Mouse (Mus musculus) left cerebral cortex, postnatal 14 days (tissue): Measurements from ENCODE around the gene Cpne4. TPM values are rescaled to one million over a fixed set of nuclear protein-coding genes. Genes with fewer than 3 reads are reported as not detected.
A peak's percentile ranks its signal among the peaks of the same experiment; 100 is the strongest.

Experiments
- DNase-seq, 2 experiments: peaks; one replicate each; pipeline ENCODE4 v3.0.0; 2021 to 2022; ENCODE audit warnings: low spot score in 2 of 2, mixed read lengths in 1 of 2
- intact Hi-C: fragments of 180-260 bp; cut with DNase I; formaldehyde crosslinking; loops from one replicate; pipeline ENCODE4 v1.15.1; 2025
- total RNA-seq, 2 experiments: library from RNA; stranded (reverse); gene quantifications; 2 replicates each; pipeline ENCODE4 v1.2.3; 2021

Cpne4 gene
- total RNA-seq, 2 experiments from 2014 or later: 68.5 to 75.8 TPM

DNA sequence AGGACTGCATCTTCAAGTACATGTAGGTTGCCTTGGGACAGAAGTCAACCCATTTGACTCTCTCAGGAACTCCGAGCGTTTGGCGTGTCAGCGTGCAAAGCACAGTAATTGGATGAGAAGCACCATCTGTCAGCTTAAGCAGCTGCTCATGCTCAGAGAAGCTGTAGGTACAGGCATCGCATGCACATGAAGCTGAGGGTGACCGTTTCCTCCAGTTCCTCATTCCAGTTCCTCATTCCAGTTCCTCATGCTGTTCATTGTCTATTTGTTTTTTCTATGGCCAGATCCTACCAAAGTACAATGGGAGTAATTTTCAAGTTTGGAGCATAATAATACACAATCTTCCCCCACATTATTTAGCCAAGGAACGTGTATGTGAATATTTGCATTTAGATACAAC lies 425.7 kb downstream of the Cpne4 start:
- intact Hi-C loops: no loop called here
- peak; percentile 5 to 7 for DNase-seq

DNA sequence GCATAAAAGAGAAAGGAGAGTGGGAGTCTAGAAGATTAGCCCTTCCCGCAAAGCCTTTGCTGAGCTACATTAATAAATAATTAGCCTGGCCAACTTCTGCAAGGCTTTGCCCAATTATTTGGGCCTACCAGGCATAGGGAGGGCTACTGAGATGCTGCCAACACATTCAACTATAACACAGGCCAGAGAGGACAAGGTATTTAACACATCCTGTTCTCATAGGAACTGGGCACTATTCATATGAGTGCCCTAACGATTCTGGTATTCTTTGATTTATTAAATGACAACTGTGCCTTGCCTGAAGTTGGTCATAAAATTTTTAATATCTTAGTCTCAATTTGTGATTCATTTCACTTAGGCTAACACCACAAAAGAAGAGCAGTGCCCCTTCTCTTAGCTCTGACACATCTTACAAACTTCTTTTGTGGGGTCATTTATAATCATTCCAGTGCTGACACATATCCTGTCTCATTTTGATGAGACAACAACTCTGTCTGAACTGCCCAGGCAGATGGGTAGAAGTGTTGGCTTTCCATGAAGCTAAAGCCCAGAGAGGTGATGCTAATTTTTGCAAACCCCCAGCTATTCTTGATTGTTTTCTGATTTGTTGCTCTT lies 435.0 kb downstream of the Cpne4 start:
- intact Hi-C loops: no loop called here
- no peak for DNase-seq

DNA sequence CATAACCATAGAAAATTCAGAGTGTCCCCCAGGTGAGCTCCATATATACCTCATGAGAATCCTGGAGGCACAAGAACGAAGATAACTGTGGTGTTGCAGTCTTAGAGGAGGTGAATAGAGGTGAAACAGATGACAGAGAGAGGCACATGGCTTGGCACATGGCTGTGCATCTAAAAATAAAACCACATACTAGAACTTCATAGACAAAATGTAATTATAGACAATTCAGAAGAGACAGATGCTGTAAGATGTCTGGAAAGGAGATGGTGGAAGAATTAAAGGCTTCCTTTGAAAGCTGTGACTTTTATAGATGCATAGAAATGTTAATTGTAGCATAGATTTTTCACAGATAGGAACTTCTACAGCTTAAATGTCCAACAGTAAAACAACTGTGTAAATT lies 451.1 kb downstream of the Cpne4 start:
- peak; percentile 18 to 50 for DNase-seq
- intact Hi-C loops: no loop called here

DNA sequence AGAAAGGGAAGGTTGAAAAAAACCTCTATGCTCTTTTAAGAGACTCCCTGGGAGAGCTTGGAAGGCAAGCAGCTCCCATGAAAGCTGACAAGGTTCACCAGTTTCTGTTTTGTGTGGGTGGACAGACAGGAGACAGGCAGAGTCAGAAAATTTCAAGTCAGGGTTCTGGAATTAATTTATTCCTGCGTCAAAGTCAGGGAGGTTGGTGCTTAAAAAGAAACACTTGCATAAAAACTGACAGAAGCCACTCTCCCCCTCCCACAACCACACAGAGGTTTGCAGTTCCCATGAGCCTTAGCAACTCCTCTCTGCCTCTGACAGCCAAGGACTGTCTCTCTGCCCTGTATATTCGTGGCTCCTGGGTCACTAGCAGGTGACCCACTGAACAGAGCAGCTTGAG lies 463.6 kb downstream of the Cpne4 start:
- intact Hi-C loops: no loop called here
- DNase-seq: peak in 1 of 2 experiments; percentile 14

DNA sequence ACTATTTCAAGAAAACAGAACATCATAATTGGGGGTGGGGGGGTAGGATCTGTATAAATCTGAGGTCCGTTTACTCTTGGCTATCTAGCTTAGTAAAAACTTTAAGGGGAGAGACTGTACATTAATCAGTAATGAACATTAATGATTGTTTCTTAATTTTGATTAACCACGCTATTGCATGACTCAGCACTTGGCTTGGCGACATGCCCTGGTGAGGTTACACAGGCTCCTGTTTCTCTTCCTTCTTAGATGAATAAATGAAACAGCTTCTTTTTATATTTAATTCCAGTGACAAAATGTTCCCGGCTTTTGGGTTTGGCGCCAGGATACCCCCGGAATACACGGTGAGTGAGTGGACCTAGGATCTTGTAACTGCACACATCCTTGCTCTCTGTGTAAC lies 471.1 kb downstream of the Cpne4 start:
- intact Hi-C loops: no loop called here
- no peak for DNase-seq

DNA sequence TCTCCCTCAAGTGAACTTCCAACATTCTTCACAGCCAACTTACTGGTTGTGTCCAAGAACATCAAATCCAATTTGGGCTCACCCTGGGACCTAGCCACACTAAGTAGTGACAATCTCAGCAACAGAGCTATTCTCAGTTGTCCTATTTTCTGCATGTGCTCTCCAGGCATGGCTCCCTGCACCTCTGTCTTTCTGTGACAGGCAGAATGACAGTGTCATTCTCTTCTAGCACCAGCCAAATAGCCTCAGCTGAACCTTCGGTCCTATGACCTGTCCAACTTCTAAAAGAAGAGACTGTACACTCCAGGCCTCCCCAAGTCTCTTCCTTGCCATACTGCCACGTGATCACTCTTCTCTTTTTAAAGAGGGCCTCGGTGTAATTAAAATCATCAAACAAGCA lies 481.2 kb downstream of the Cpne4 start:
- DNase-seq: no peak
- intact Hi-C loops: no loop called here

DNA sequence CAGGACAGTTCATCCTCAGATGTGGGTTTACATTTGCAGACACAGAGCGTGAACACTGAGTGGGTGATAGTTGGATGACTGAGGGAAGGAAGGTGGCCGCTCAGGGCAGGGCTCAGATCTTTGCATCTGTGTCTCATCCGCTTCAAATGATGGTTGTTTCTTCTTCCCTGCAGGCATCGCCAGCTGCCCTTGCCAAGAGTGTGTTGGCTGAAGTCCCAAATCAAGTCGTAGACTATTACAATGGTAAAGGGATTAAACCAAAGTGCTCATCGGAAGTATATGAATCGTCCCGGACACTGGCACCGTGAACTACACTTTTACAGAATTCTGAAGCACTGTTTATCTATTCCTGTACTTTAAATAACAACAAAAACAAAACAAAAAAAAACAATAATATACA lies 485.5 kb downstream of the Cpne4 start:
- intact Hi-C loops: no loop called here
- DNase-seq: no peak

DNA sequence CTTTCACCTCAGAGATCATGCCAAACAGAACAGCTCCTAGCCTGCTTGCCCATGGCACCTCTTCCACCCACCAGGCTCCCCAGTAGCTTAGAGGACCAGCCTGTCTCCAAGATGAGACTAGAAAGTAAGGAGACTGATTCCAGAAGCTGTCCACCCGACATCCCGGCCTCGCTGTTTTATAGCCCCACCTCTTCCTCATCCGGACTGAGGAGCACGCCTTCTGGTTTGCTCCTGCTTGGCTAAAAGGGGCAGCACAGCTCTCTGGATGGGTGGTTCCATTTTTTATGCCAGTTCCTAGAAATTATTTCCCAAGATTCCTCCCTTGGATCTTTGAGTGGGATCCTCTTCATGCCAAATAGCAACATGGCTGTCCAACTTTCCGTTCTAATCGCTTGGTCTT lies 486.6 kb downstream of the Cpne4 start:
- intact Hi-C loops: no loop called here
- no peak for DNase-seq

DNA sequence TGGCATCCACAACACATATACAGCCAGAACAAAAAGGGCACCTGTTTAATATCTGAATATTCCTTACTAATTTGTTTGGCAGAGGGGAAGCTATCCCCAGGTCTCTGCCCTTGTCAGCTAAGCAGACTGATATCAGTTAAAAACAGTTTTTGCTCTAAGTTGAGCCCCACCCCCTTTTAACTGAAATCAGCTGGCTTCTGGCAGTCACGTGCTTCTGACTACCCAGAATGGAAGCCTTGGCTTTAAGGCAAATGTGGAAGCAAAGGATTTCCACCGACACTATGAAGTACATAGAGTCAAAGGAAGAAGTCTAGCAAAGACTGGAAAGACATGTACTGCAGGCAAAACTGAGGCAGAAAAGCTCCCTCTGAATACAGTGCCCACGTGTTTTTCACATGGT lies 490.8 kb downstream of the Cpne4 start:
- DNase-seq: no peak
- intact Hi-C loops: no loop called here

DNA sequence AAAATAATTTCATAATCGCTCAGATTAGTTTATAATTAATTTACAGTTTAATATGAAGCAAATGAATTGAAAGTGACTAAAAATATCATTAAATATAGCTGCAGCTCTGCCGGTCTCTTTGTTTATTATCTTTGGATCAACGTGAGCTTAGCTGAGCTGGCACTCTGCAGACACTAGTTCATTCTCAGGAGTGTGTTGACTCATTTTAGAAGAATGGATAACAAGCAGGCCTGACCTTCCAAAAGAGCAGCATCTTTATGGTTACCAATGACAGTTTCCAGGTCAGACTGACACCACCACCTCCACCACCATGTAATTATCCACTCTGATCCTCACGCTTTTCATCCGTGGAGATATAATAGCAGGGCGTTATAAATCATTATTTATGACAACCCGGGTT lies 498.9 kb downstream of the Cpne4 start:
- DNase-seq: no peak
- intact Hi-C loops: no loop called here

DNA sequence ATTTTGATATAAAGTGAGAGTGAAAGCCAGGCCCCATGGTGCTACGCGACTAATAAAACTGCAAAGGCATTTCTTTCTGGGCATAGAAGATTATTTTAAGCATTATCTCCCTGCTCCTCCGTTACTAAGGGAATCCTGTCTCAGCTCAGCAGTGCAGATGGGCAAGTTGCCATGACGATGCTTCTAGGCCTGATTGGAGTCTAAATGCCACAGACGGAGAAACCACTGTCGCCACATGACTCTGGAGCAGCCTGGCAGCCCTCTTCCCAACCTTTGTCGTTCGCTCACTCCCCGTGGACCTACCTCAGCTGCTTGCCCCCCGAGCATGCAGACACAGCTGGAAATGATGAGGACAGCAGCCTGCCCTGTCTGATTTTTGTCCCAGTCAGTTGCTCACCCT lies 501.3 kb downstream of the Cpne4 start:
- intact Hi-C loops: no loop called here

DNA sequence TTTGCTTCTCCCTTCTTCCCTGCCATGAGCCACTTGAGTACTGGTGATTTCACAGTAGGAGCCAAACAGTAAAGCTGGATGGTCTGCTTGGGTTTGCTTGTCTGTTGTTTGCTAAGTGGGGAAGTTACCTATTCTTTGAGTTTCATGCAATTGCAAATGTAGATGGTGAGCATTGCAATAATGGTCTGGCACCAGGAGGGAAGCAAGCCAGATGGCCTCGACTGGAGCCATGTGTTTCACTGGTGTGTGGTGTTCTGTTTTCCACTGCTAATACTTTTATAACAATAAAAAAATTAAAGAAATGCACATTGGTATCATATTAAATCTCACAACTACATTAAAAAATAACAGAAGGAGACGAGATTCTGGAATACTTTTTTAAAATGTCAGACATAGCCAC lies 502.6 kb downstream of the Cpne4 start:
- intact Hi-C loops: loop anchor here (5.0 to 10.0 kb wide), 2 partner anchors 335 to 477 kb away; no protein-coding TSS in a partner anchor
- DNase-seq: no peak

More for the DNA sequence above, 501.3 kb downstream of the Cpne4 start:
- DNase-seq: peak; percentile 83 to 89

DNA sequence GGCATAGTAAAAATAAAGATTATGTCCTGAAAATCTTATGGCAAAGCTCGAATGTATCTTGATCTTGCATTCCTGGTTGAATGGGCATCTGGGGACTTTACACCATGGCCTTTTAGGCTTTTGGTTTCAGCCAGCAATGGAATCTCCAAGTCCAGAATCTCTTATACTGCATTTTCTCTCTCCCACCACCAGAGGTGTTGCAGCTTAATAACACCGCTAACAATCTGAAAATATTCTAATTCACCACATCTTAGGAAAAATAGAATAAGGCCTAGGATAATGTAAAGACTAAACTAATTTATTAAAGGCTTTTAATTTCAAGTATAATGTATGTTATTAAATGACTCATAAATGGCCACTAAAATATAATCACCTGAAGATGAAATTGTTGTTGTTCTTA lies 503.2 kb downstream of the Cpne4 start:
- no peak for DNase-seq
- intact Hi-C loops: loop anchor here (5.0 to 10.0 kb wide), 2 partner anchors 335 to 478 kb away; no protein-coding TSS in a partner anchor

DNA sequence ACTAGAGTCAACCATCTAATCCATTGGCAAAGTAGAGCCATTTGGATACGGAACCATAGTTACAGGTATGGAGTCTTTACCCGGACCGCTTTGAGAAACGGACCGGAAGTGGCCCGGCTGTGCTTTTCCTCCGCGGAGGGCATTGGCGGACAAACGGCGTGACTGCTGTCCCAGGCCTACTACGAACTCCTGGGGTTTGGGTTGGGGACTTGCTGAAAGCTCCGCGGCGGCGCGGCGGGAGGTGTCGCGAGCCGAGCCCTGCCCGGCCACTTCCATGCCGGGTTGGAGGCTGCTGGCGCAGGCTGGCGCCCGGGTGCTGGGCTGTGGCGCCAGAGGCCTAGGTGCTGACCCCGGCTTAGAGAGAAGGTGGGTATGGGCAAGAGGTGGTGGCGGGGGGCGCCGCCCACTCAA lies 506.1 kb downstream of the Cpne4 start, which contains the start of gene Mrpl3:
Mrpl3 (plus strand) TSS at position 93 of the 411 bp plus-strand sequence.
- intact Hi-C loops: loop anchor here (5.0 to 10.0 kb wide), 2 partner anchors 332 to 481 kb away; no protein-coding TSS in a partner anchor
- peak; percentile 83 to 90 for DNase-seq

DNA sequence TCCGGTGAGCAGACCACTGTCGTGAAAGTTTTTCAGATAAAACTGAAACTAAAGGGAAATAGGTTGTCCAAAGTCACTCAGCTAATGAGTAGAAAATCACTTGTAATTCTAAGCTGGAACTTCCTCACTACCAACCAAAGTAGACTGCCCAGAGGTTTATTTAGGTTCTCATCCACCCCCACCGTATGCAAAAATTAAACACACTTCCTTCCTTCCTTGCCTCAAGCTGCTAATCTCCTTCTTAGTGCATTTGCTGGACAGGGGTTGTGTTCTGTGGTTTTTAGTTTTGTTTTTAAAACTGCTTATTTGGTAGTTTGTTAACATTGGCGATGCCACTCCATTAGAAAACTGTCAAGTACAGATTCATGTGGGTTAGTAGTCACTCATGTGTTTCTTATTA lies 506.7 kb downstream of the Cpne4 start:
- no peak for DNase-seq
- intact Hi-C loops: loop anchor here (5.0 to 10.0 kb wide), 2 partner anchors 331 to 482 kb away; no protein-coding TSS in a partner anchor

DNA sequence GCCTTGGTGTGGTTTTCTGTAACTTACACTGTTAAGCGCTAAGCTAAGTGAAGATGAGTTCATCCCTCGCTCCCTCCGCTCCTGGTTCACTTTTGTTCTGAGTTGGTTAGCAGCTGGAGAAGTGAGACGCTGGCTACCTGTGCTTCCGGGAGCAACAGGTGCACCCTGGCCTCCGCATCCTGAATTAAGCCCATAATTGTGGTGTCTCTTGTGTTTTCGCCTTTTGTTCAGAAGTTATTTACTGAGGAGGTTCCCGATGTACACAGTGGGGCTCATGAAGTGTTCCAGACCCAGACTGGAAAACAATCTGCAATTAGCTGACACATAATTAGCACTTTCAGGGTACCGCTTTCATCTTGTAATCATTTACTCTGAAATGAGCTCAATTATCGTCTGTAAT lies 522.0 kb downstream of the Cpne4 start:
- intact Hi-C loops: no loop called here

DNA sequence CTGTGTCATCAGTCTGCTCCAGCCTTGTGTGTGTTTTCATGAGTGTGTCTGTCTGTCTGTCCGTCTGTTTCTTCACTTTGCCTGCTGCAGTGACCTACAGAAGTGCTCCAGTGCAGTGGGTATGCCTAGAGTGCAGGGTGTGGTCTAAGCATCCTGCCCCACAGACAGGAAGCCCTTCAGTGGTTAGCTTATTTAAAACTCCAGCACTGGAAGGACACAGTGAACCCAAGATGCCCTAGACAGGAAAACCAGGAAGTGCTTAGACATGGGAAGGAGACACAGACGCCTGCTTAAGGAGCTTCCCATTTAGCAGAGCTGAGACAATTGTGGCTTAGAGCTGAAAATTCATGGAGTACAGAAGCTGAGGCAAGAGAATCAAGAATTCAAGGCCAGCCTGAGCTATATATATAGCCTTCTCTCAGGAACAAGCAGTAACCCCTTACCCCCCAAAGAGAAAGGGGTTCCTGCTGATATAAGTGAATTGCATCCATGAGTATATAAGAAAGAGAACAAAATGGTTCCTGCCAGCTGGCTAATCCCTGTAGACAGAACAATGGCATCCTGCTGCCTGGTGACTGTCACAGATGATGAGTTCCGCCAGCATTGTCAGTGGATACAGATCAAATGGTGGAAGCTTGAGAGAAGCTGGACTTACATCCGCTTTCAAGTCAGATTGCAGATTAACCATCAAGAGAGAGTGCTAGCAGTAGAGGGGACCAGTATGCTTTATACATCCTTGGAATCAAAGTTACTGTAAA lies 526.1 kb downstream of the Cpne4 start:
- DNase-seq: no peak
- intact Hi-C loops: loop anchor here (10.0 kb wide), 1 partner anchor 302 kb away; no protein-coding TSS in a partner anchor

More for the DNA sequence above, 522.0 kb downstream of the Cpne4 start:
- DNase-seq: no peak

DNA sequence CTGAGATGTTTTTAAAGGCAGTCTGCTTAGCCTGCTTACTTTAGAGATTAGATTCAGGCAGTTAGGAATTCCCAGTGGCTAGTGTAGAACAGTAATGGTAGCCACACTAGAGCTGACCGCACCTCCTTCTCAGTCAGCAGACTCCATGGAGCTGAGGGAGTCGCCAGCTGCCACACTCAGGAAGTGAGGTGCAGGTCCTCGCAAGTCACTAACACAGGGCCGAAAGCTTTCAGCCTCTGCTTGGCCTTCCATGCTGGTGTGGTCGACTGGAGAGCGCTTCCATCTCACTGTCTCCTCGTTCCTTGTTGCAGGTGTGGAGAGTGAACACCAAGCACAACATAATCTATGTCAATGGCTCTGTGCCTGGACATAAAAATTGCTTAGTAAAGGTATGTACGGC lies 527.8 kb downstream of the Cpne4 start:
- intact Hi-C loops: loop anchor here (10.0 kb wide), 1 partner anchor 300 kb away; no protein-coding TSS in a partner anchor
- DNase-seq: no peak

DNA sequence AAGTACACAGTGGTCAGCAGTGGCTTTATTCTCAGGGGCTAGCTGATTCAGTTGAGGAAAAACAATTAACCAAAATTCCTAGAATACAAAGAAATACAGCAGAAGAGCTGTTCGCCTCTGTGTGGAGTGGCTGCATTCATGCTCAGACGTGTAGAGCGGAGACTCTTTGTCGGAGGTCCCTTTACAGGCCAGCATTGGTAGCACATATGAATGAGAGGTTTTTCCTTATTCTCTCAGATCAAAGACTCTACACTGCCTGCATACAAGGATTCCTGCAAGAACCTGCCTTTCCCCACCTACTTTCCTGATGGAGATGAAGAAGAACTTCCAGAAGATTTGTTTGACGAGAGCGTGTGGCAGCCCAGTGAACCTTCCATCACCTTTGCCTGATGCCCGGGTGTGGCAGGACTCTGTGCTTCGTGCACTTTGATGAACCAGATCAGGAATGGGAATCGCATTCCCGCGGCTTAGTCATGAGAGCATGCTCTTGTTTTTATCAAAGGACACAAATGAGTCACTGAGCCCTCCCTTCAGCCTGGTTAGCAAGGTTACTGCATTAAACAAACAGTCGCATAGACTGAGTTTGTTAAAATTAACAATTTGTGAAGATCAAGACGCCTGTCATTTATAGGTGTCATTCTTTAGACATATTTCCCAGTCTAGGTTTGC lies 529.8 kb downstream of the Cpne4 start:
- intact Hi-C loops: loop anchor here (10.0 kb wide), 1 partner anchor 298 kb away; no protein-coding TSS in a partner anchor
- DNase-seq: no peak

DNA sequence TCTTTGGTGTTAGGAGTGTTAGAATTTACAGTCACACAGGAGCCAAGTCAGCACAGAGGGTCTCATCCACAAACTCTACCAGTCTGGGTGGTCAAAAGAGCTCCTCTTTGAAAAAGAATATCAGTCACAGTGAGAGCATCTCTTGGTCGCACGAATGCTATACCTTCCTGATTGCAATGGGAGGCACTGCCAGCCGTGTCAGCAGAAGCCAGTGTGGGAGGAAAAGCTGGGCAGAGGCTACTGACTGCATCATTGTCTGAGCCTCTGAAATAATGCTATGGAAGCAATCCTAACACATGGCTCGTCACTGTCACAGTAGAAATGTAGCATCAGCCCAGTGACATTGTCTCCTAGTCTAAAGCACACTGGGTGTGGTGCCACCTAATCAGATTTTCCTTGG lies 531.4 kb downstream of the Cpne4 start:
- intact Hi-C loops: loop anchor here (10.0 kb wide), 1 partner anchor 296 kb away; no protein-coding TSS in a partner anchor
- DNase-seq: no peak
